Mouse (Mus musculus): Measurements from ENCODE around the gene Vgll4.

- no peak for TF ChIP-seq CTCF (IDR thresholded peaks at IDR 0.05; ENCODE audit: borderline replicate concordance, extremely low read depth, insufficient read depth, insufficient read length)
- TF ChIP-seq POLR2A (IDR thresholded peaks at IDR 0.05; ENCODE audit: borderline replicate concordance, extremely low read depth, insufficient read depth, insufficient read length, poor library complexity, severe bottlenecking) = no peak
Observed at GRCm38 (mm10) chr6:114900194-114900593, 69.6 kb downstream of the Vgll4 start.
